Mouse (Mus musculus) olfactory bulb, adult 2 months (tissue): ENCODE data around the gene Smpd2.

Experiments
- CTCF ChIP-seq: fragments of 200-500 bp; IDR thresholded peaks from 2 replicates; pipeline ENCODE4 v1.5.1; 2012; ENCODE audit warnings: low read depth, mild to moderate bottlenecking, low read length, moderate library complexity; ENCODE audit not compliant: insufficient read depth
- POLR2A ChIP-seq: fragments of 200-500 bp; IDR thresholded peaks from 2 replicates; pipeline ENCODE4 v1.6.1; 2012; ENCODE audit warnings: mild to moderate bottlenecking, low read depth, low read length, moderate library complexity; ENCODE audit not compliant: insufficient read depth

DNA sequence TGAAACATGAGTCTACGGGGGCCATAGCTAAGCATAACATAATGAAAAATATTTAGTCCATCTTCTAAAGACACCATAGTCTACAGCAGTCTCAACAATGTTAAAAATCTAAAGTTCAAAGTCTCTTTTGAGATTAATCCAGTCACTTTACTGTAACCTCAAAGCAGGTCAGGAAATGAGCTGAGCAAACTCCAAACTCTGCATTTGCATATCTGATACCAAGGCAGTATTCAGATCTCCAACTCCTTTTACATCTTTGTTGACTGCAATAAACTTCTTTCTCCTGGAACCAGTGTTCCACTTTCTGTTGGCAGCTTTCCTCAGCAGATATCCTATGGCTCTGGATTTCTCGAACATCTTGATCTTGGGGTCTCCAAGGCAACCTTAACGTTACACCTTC lies 19.5 kb downstream of the Smpd2 start:
- no peak for TF ChIP-seq CTCF
- TF ChIP-seq POLR2A: no peak
